Mouse (Mus musculus) limb, embryonic 12.5 days (tissue): ENCODE measurements around the gene Arid1b. TPM values are rescaled to one million over a fixed set of nuclear protein-coding genes. Genes with fewer than 3 reads are reported as not detected.

Experiments
- ATAC-seq: fragments of 200-750 bp; cut with Nextera tagmentation; 2 replicates; pipeline ENCODE4 v1.8.0; 2017; ENCODE audit warnings: low read depth, moderate TSS enrichment; ENCODE audit not compliant: insufficient number of reproducible peaks, insufficient read depth, low FRiP score, low TSS enrichment
- H3K27ac ChIP-seq: fragments of 300-500 bp; sonication (generic); 2 replicates; pipeline ENCODE4 v1.5.1; 2016; ENCODE audit warnings: mild to moderate bottlenecking, moderate library complexity
- H3K27me3 ChIP-seq: fragments of 300-500 bp; sonication (generic); 2 replicates; pipeline ENCODE4 v1.6.1; 2016; ENCODE audit warnings: mild to moderate bottlenecking, moderate library complexity
- H3K36me3 ChIP-seq: fragments of 300-500 bp; sonication (generic); 2 replicates; pipeline ENCODE4 v1.6.1; 2016; ENCODE audit warnings: mild to moderate bottlenecking, moderate library complexity
- H3K4me1 ChIP-seq: fragments of 300-500 bp; sonication (generic); replicated peaks from 2 replicates; pipeline ENCODE4 v1.6.1; 2016
- H3K4me2 ChIP-seq: fragments of 300-500 bp; sonication (generic); 2 replicates; pipeline ENCODE4 v1.6.1; 2016; ENCODE audit warnings: mild to moderate bottlenecking, moderate library complexity
- H3K4me3 ChIP-seq: fragments of 300-500 bp; sonication (generic); replicated peaks from 2 replicates; pipeline ENCODE4 v1.5.1; 2016; ENCODE audit warnings: mild to moderate bottlenecking
- H3K9ac ChIP-seq: fragments of 300-500 bp; sonication (generic); replicated peaks from 2 replicates; pipeline ENCODE4 v1.6.1; 2016; ENCODE audit warnings: mild to moderate bottlenecking, moderate library complexity
- H3K9me3 ChIP-seq: fragments of 300-500 bp; sonication (generic); 2 replicates; pipeline ENCODE4 v1.6.1; 2016; ENCODE audit warnings: mild to moderate bottlenecking, moderate library complexity
- WGBS: fragments of 180-500 bp; shearing (Covaris S2); methylation state at CpG from one replicate; pipeline ENCODE4 v1.1.7; 2016; 5-methylcytosine and 5-hydroxymethylcytosine counted together
- polyA plus RNA-seq: library from polyadenylated mRNA; unstranded; fragments of >200 nt; fragmentation: Nextera tagmentation; extraction: Ambion mirVana; gene quantifications from 2 replicates; pipeline ENCODE4 v1.2.1, GENCODE M21; 2016

Gene Arid1b
- polyA plus RNA-seq, 1 experiment from 2014 or later, result 18.2 TPM

- no peaks in the 10 kb centered on the region for H3K9me3 ChIP-seq
- H3K4me2 ChIP-seq, result no peak overlapping the region
- peaks cover 13% of the 10 kb centered on the region; the same call in 1 of the 2 replicates for H3K4me1 ChIP-seq
- no peak overlapping the region for H3K27ac ChIP-seq
- 57% methylated on average over 5 of the region's 5 CpGs for WGBS
- H3K9ac ChIP-seq, result no peak overlapping the region
- no peaks in the 10 kb centered on the region for H3K27me3 ChIP-seq
- no peak for ATAC-seq
- H3K4me3 ChIP-seq, result no peak overlapping the region
- no peaks in the 10 kb centered on the region for H3K36me3 ChIP-seq
These were observed 358.8 kb downstream of the Arid1b start for GRCm38 (mm10) chr17:5352901-5353300.

- Histone ChIP-seq H3K9me3 (no peaks in the 10 kb centered on the region), H3K27ac (no peak overlapping the region), H3K27me3 (no peaks in the 10 kb centered on the region; the same call in 1 of the 2 replicates), H3K36me3 (no peaks in the 10 kb centered on the region), H3K4me1 (peaks cover 9% of the 10 kb centered on the region), H3K9ac (no peak overlapping the region), H3K4me3 (no peak overlapping the region), H3K4me2 (no peak overlapping the region)
- ATAC-seq, result no peak
- WGBS, result 77% methylated on average over 2 of the region's 2 CpGs
These were observed 366.6 kb downstream of the Arid1b start for GRCm38 (mm10) chr17:5360759-5361158.

GRCm38 (mm10) chr17:5365992-5366398 lies 371.9 kb downstream of the Arid1b start:
- no peak for ATAC-seq
- Histone ChIP-seq H3K4me1 (peaks cover 16% of the 10 kb centered on the region), H3K36me3 (no peaks in the 10 kb centered on the region), H3K27ac (no peak overlapping the region), H3K4me2 (no peak overlapping the region), H3K9me3 (peaks cover 4% of the 10 kb centered on the region; the same call in 1 of the 2 replicates), H3K27me3 (no peaks in the 10 kb centered on the region; the same call in 1 of the 2 replicates), H3K9ac (no peak overlapping the region), H3K4me3 (no peak overlapping the region)
- WGBS, result 26% methylated on average over 8 of the region's 8 CpGs

- Histone ChIP-seq H3K4me1 (peaks cover 5% of the 10 kb centered on the region; the same call in 1 of the 2 replicates), H3K27ac (no peak overlapping the region), H3K9me3 (peaks cover 4% of the 10 kb centered on the region; the same call in 1 of the 2 replicates), H3K27me3 (no peaks in the 10 kb centered on the region), H3K36me3 (no peaks in the 10 kb centered on the region), H3K9ac (no peak overlapping the region), H3K4me2 (no peak overlapping the region), H3K4me3 (no peak overlapping the region)
- 71% methylated on average over 4 of the region's 4 CpGs for WGBS
- ATAC-seq, result no peak
These were observed 376.9 kb downstream of the Arid1b start for GRCm38 (mm10) chr17:5371032-5371431.

- peaks cover 4% of the 10 kb centered on the region; the same call in 1 of the 2 replicates for H3K9me3 ChIP-seq
- H3K4me3 ChIP-seq, result no peak overlapping the region
- H3K4me2 ChIP-seq, result no peak overlapping the region
- no peak overlapping the region for H3K9ac ChIP-seq
- 64% methylated on average over 7 of the region's 7 CpGs for WGBS
- H3K36me3 ChIP-seq, result no peaks in the 10 kb centered on the region
- 0 out of 2 replicates have a peak, but pooled peaks cover 3% of the 10 kb centered on the region for H3K4me1 ChIP-seq
- ATAC-seq, result no peak
- no peaks in the 10 kb centered on the region for H3K27me3 ChIP-seq
- H3K27ac ChIP-seq, result no peak overlapping the region
These were observed 377.4 kb downstream of the Arid1b start for GRCm38 (mm10) chr17:5371521-5371920.

GRCm38 (mm10) chr17:5372951-5373350 lies 378.8 kb downstream of the Arid1b start:
- no peaks in the 10 kb centered on the region for H3K36me3 ChIP-seq
- H3K27me3 ChIP-seq, result no peaks in the 10 kb centered on the region; the same call in 1 of the 2 replicates
- ATAC-seq, result no peak
- H3K9ac ChIP-seq, result no peak overlapping the region
- no peak overlapping the region for H3K27ac ChIP-seq
- no peak overlapping the region for H3K4me3 ChIP-seq
- whole genome bisulfite sequencing, result 82% methylated on average over 8 of the region's 8 CpGs
- peaks cover 4% of the 10 kb centered on the region; the same call in 1 of the 2 replicates for H3K9me3 ChIP-seq
- H3K4me2 ChIP-seq, result no peak overlapping the region
- 0 out of 2 replicates have a peak, but pooled peaks cover 3% of the 10 kb centered on the region for H3K4me1 ChIP-seq

GRCm38 (mm10) chr17:5377151-5377929 lies 383.2 kb downstream of the Arid1b start:
- Histone ChIP-seq H3K9me3 (no peaks in the 10 kb centered on the region), H3K4me3 (no peak overlapping the region), H3K36me3 (no peaks in the 10 kb centered on the region), H3K4me1 (no peaks in the 10 kb centered on the region), H3K9ac (no peak overlapping the region), H3K4me2 (no peak overlapping the region; the same call in 1 of the 2 replicates), H3K27me3 (no peaks in the 10 kb centered on the region; the same call in 1 of the 2 replicates), H3K27ac (no peak overlapping the region)
- ATAC-seq, result no peak
- 35% methylated on average over 11 of the region's 11 CpGs for WGBS

- no peak overlapping the region for H3K9ac ChIP-seq
- no peak for ATAC-seq
- no peak overlapping the region for H3K4me3 ChIP-seq
- H3K4me1 ChIP-seq, result no peaks in the 10 kb centered on the region
- no peak overlapping the region for H3K27ac ChIP-seq
- no peaks in the 10 kb centered on the region; the same call in 1 of the 2 replicates for H3K27me3 ChIP-seq
- no peaks in the 10 kb centered on the region for H3K9me3 ChIP-seq
- WGBS, result 32% methylated on average over 7 of the region's 7 CpGs
- no peaks in the 10 kb centered on the region for H3K36me3 ChIP-seq
- no peak overlapping the region; the same call in 1 of the 2 replicates for H3K4me2 ChIP-seq
These were observed 383.8 kb downstream of the Arid1b start for GRCm38 (mm10) chr17:5377930-5378310.

GRCm38 (mm10) chr17:5385694-5386093 lies 391.6 kb downstream of the Arid1b start:
- Histone ChIP-seq H3K9me3 (no peaks in the 10 kb centered on the region), H3K27me3 (no peaks in the 10 kb centered on the region), H3K4me1 (no peaks in the 10 kb centered on the region), H3K9ac (no peak overlapping the region), H3K27ac (no peak overlapping the region), H3K4me2 (no peak overlapping the region), H3K36me3 (no peaks in the 10 kb centered on the region), H3K4me3 (no peak overlapping the region)
- WGBS, result 97% methylated on average over 1 of the region's 1 CpGs
- ATAC-seq, result no peak

GRCm38 (mm10) chr17:5386885-5387545 lies 392.9 kb downstream of the Arid1b start:
- Histone ChIP-seq H3K9me3 (no peaks in the 10 kb centered on the region), H3K9ac (no peak overlapping the region), H3K27me3 (no peaks in the 10 kb centered on the region), H3K4me2 (no peak overlapping the region), H3K4me1 (no peaks in the 10 kb centered on the region), H3K36me3 (no peaks in the 10 kb centered on the region), H3K4me3 (no peak overlapping the region), H3K27ac (no peak overlapping the region)
- ATAC-seq, result no peak
- WGBS, result 90% methylated on average over 12 of the region's 12 CpGs

GRCm38 (mm10) chr17:5388351-5388750 lies 394.2 kb downstream of the Arid1b start:
- H3K9ac ChIP-seq, result no peak overlapping the region
- peaks cover 6% of the 10 kb centered on the region; the same call in 1 of the 2 replicates for H3K9me3 ChIP-seq
- no peaks in the 10 kb centered on the region for H3K36me3 ChIP-seq
- no peaks in the 10 kb centered on the region for H3K4me1 ChIP-seq
- no peak for ATAC-seq
- H3K4me3 ChIP-seq, result no peak overlapping the region
- H3K27me3 ChIP-seq, result no peaks in the 10 kb centered on the region
- no peak overlapping the region for H3K27ac ChIP-seq
- 57% methylated on average over 3 of the region's 3 CpGs for WGBS
- no peak overlapping the region for H3K4me2 ChIP-seq
